Mouse (Mus musculus) C2C12 (cell line): ENCODE results near the gene Aip.

Experiments used
- CTCF ChIP-seq: IDR thresholded peaks from one replicate; pipeline ENCODE4 v1.5.1; 2011; ENCODE audit not compliant: control insufficient read depth, insufficient read depth, insufficient read length
- MAX ChIP-seq: IDR thresholded peaks from one replicate; pipeline ENCODE4 v1.6.1; 2011; ENCODE audit warnings: mild to moderate bottlenecking, control low read depth
- MYOD1 ChIP-seq: IDR thresholded peaks from one replicate; pipeline ENCODE4 v1.6.1; 2011; ENCODE audit warnings: low read depth; ENCODE audit not compliant: control insufficient read depth, insufficient read length
- USF1 ChIP-seq: IDR thresholded peaks from one replicate; pipeline ENCODE4 v1.6.1; 2011; ENCODE audit warnings: low read depth, mild to moderate bottlenecking, control low read depth, moderate library complexity

DNA sequence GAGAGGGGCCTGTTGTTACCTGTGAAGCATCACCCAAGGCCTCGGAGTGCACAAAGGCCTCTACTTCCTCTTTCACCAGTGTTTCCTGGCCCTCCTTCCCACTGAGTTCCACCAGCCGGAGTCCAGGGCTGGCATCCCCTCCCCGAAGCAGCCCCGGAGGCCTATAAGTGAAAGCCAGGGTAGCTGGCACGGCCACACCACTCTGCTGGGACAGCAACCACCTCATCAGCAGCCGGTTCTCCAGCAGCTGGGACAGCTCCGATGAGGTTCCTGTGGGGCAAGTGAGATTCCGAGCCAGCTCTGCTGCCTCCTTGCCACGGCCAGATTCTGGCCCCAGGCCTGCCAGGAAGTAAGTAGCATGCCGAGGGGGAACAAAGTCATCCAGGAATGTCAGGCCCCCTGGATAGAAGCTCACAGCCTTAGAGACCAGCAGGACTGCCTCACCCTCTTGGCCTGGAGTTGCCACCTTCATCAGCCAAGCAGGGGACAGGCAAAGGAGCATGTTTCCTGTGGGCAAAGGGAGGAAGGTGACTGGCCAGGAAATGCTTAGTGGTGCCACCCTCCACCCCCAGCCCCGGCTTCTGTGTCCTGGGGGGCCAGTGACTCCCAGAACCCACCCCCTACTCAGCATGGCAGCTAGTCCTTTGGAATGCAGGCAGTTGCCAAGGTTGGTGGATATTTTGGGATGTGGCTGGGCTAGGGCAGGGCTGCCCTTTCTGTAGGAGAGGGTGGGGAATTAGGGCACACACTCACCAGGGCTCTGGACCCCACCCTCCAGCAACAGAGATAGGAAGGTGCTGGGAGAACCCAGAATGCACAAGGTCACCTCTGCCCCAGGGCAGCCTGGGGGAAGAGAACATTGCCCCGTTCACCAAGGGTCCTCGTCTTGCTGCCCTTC, 46.0 kb upstream of the Aip start:
- TF ChIP-seq CTCF (no peak), MAX (no peak), MYOD1 (no peak), USF1 (no peak)
